ENCODE assay signal across 8 mouse cellular contexts in genomic region chr6:48840371-48840969, GRCm38 (mm10). TPM values are rescaled to one million over a fixed set of nuclear protein-coding genes. Genes with fewer than 3 reads are reported as not detected.
DNase-seq lines count a peak whose midpoint lies in the region; ATAC-seq and TF ChIP-seq lines count a peak whose summit lies in the region.

Gene Tmem176a, plus strand, starts transcription at chr6:48840919.

- no peak for TF ChIP-seq CTCF in brain, embryonic 14.5 days (IDR thresholded peaks at IDR 0.05; ENCODE audit: borderline replicate concordance, extremely low read depth, insufficient read depth, insufficient read length)

- peak within 1 kb of the TSS; percentile 45 for H3K4me3 ChIP-seq in limb, embryonic 15.5 days
- H3K4me3 ChIP-seq in midbrain, embryonic 13.5 days (replicated peaks): peak within 1 kb of the TSS; percentile 41

- no peak for DNase-seq in layer of hippocampus, adult 8-10 months (ENCODE audit: low spot score in 2 of 2)
- no peak for DNase-seq in layer of hippocampus, adult 11-12 months (ENCODE audit: low spot score)
- DNase-seq in brain, embryonic 14.5 days (ENCODE audit: low read depth): peak; percentile 75
- peak in 1 of 2 experiments; percentile 47 for DNase-seq in gastrocnemius, postnatal 4 days (ENCODE audit: low spot score in 2 of 2)
- DNase-seq in Muller cell, postnatal 12 days (ENCODE audit: inconsistent ontology term): no peak

- no peak for TF ChIP-seq POLR2A in brain, embryonic 14.5 days (IDR thresholded peaks at IDR 0.05; ENCODE audit: borderline replicate concordance, extremely low read depth, insufficient read depth, insufficient read length, poor library complexity, severe bottlenecking)

- H3K27me3 ChIP-seq in limb, embryonic 15.5 days: no peaks in the 10 kb centered on the region
- no peaks in the 10 kb centered on the region for H3K27me3 ChIP-seq in midbrain, embryonic 13.5 days

- peak within 1 kb of the TSS; percentile 39 for H3K9ac ChIP-seq in limb, embryonic 15.5 days
- H3K9ac ChIP-seq in midbrain, embryonic 13.5 days (replicated peaks): peak within 1 kb of the TSS; percentile 50

- H3K4me2 ChIP-seq in limb, embryonic 15.5 days: peak within 1 kb of the TSS; percentile 64
- peak within 1 kb of the TSS; percentile 55 for H3K4me2 ChIP-seq in midbrain, embryonic 13.5 days (replicated peaks)

- WGBS in limb, embryonic 15.5 days: 6% methylated on average over 7 of the region's 7 CpGs
- 23% methylated on average over 7 of the region's 7 CpGs for WGBS in midbrain, embryonic 13.5 days

- H3K36me3 ChIP-seq in limb, embryonic 15.5 days: peaks cover 42% of the 10 kb centered on the region
- peaks cover 6% of the 10 kb centered on the region for H3K36me3 ChIP-seq in midbrain, embryonic 13.5 days

- peak within 1 kb of the TSS; percentile 84 for H3K27ac ChIP-seq in limb, embryonic 15.5 days
- H3K27ac ChIP-seq in midbrain, embryonic 13.5 days: peak within 1 kb of the TSS; percentile 85

- no peaks in the 10 kb centered on the region for H3K9me3 ChIP-seq in limb, embryonic 15.5 days
- H3K9me3 ChIP-seq in midbrain, embryonic 13.5 days: no peaks in the 10 kb centered on the region

- ATAC-seq in inflammation-experienced regulatory T-cells, adult 6 months: no peak
- no peak for ATAC-seq in limb, embryonic 15.5 days (ENCODE audit: insufficient number of reproducible peaks, low FRiP score, low TSS enrichment, low read depth)
- ATAC-seq in midbrain, embryonic 13.5 days: peak; percentile 41

- H3K4me1 ChIP-seq in limb, embryonic 15.5 days: peaks cover 43% of the 10 kb centered on the region
- H3K4me1 ChIP-seq in midbrain, embryonic 13.5 days (replicated peaks): peaks cover 44% of the 10 kb centered on the region

RNA-seq across cellular contexts. Expression of gene Tmem176a, which starts in this region (rescaled TPM):
- total RNA-seq in layer of hippocampus, adult 8-10 months (2022): 100 to 1,000 TPM in 1 of 4 experiments, 10 to 100 TPM in 3; 24.6 to 105 (median 49.3) TPM
- 12.7 and 14.0 TPM in 2 replicates for polyA plus RNA-seq in brain, embryonic 14.5 days (2012; rRNA removed)
- 10 to 100 TPM; 18.9 to 30.2 TPM for total RNA-seq in gastrocnemius, postnatal 4 days (2021)
- 10 to 100 TPM; 13.3 to 32.6 (median 28.4) TPM for polyA plus RNA-seq in inflammation-experienced regulatory T-cells, adult 6 months (2017; shearing (Covaris generic))
- 54.3 and 63.4 TPM in 2 replicates for polyA plus RNA-seq in limb, embryonic 15.5 days (2015; fragmentation: Nextera tagmentation; extraction: Ambion mirVana)
- polyA plus RNA-seq in midbrain, embryonic 13.5 days (2015; fragmentation: Nextera tagmentation; extraction: Ambion mirVana): 16.4 and 19.4 TPM in 2 replicates
